Mouse (Mus musculus) erythroid progenitor cell, adult 5-6 weeks (primary cell): Measurements from ENCODE around the gene Sox12. TPM values are rescaled to one million over a fixed set of nuclear protein-coding genes. Genes with fewer than 3 reads are reported as not detected.
"Not testable (repeated sequence)": the region's sequence is repeated elsewhere in the genome, so short reads cannot be mapped to it uniquely, and the experiment has no call there.

ENCODE experiments used
- ATAC-seq: replicated peaks from 2 replicates; pipeline ENCODE4 v1.8.0; 2016; ENCODE audit warnings: moderate number of reproducible peaks, mild to moderate bottlenecking, moderate TSS enrichment, inconsistent platforms; ENCODE audit not compliant: poor library complexity, low FRiP score, severe bottlenecking
- total RNA-seq, 2 experiments: library from RNA; stranded (forward) in 1 of 2; stranded (reverse) in 1 of 2; fragments of 150-400 nt in 1 of 2; fragments of 186-747, 209-891 nt in 1 of 2; gene quantifications; 2 replicates each; pipeline versions ENCODE4 v1.2.3 to v1.2.4; 2015 to 2017; ENCODE audit warnings: low replicate concordance in 2 of 2

Gene Sox12
- total RNA-seq, 2 experiments from 2014 or later = 0.83 to 4.2 TPM

GRCm38 (mm10) chr2:152361193-152361592 lies 36.7 kb downstream of the Sox12 start:
- ATAC-seq = no peak

DNA sequence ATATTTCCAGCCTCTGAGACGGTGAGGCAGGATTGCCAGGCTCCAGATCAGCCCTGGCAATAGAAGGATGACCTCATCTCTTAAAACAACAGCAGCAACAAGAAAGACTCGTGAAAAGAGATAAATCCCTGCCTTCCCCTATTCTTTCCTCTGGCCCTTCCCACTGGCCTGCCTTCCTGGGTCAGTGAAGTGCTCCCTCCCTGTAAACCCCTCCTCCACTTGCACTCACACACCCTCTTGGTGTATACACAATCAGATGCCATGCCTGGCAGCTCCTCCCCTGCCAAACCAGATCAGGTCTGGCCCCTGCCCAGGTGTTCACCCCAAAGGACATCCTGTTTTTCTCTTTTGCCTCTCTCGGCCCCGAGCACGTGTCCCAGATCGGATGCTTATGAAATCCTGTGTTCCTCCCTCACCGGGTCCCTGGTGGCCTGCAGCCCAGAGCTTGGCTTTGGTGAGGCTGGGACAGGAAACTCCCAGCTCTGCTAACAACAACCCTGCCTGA lies 37.5 kb downstream of the Sox12 start:
- ATAC-seq = no peak

DNA sequence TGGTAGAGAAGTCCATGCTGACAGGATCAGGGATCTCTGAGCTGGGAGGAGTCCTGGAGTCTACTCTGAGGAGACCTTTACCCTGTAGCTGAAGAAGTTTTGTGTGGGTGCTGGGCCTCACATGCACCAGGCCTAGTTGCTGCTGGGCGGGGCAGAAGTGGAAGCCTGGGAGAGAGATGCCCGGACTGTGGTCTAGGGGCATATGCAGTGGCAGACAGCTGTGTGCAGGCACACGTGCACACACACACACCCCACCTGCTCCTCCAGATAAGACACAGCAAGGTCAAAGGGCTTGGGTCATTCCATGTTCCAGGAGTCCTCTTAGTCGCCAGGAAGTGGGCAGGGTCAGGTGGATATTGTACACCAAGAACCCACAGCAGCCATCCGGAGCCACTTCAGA lies 38.2 kb downstream of the Sox12 start:
- ATAC-seq = no peak

DNA sequence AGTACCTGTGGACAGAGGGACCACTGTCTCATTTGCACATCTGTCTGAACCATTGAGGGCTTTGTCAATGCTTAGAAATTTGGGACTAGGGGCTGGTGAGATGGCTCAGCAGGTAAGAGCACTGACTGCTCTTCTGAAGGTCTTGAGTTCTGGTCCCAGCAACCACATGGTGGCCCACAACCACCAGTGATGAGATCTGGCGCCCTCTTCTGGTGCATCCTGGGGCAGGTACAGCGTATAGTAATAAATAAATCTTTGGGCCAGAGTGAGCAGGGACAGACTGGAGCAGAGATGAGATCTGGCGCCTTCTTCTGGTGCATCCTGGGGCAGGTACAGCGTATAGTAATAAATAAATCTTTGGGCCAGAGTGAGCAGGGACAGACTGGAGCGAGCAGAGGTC lies 38.9 kb downstream of the Sox12 start:
- ATAC-seq = not testable (repeated sequence)

DNA sequence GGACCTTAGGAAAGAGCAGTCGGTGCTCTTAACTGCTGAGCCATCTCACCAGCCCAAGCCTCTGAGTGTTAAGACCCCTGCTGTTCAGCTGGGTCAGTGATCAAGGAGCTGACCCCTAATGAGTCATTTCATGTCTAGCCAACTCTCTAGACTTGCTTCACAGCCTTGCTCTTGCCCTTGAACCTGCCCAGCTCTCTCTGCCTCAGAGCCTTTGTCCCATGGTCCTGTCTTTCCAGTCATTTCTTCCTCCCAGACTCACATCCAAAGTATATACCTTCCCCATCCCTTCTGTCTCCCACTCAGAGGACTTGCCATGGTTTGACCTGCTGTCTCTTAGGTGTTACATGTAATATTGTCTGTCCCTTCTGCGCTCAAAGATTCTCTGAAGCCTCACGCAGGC lies 40.6 kb downstream of the Sox12 start:
- no peak for ATAC-seq

DNA sequence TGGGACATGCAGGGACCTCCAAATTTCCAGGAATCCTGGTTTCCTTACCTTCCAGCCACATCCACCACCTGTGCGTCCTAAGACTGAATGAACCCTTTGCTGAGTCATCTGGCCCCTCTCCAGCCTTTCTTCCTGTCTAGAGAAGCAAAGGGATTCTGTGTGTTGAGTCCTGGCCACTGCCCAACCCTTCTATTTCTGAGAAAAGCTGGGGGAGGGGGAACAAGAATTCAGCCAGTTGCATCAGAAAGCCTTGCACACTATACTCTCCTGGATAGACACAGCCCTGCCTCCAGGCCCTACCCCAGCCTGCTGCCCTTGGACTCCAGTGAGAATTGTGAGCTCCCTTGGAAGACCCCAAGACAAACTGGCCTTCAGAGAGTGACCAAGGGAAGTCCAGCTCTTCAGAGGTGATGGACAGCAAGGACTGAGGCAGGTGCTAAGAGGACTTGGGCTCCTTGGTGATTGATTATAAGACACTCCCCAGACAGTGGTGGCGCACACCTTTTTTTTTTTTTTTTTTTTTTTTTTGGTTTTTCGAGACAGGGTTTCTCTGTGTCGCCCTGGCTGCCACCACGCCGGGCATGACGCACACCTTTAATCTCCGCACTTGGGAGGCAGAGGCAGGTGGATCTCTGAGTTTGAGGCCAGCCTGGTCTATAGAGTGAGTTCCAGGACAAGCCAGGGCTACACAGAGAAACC lies 47.9 kb downstream of the Sox12 start:
- ATAC-seq = no peak

- no peak for ATAC-seq
These were observed 48.7 kb downstream of the Sox12 start for GRCm38 (mm10) chr2:152349205-152349604.

GRCm38 (mm10) chr2:152347722-152348121 lies 50.1 kb downstream of the Sox12 start:
- ATAC-seq = no peak

- peak; percentile 58 for ATAC-seq
These were observed 50.9 kb downstream of the Sox12 start for GRCm38 (mm10) chr2:152346776-152347465.

DNA sequence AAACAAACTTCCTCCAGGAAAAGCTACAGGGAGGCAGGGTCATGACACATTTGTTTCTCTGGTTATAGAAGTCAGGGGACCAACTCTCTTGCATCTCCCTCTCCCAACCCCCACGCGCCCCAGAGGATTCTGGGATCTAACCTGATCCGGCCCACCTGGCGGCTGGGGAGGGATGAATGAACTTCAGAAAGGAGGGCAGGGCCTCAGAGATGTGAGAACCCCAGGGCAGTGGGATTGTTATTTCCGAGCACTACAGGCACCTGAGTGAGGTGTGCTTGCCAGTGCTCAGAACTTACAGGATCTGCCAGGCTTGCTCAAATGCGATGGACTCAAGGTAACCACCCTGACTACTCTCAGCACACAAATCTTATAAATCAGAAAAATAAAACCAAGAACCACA lies 52.5 kb downstream of the Sox12 start:
- ATAC-seq = no peak

- ATAC-seq = no peak
These were observed 53.0 kb downstream of the Sox12 start for GRCm38 (mm10) chr2:152344909-152345308.

DNA sequence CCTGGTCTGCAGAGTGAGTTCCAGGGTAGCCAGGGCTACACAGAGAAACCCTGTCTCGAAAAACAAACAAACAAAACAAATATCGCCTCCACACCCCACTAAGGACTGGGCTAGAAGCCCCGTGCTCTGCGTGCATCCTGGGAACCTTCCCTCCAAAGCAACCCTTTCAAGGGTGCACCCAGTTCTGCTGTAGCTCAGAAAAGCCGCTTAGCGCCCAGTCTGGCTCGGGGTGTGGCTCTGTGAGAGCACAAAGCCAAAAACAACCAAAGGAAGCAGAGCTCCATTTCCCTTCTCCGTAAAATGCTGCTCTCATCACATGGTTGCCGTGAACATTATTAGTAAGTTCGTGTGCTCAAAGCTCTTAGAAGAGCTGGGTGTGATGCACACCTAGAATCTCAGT lies 53.5 kb downstream of the Sox12 start:
- ATAC-seq = no peak

Other genes starting within 250 kb of the Sox12 start
- gene Csnk2a1, start 171.2 kb downstream of the Sox12 start, total RNA-seq (2015; ENCODE audit: low replicate concordance) = 51.2 and 70.4 TPM in 2 replicates
- gene Csnk2a1, start 171.2 kb downstream of the Sox12 start, total RNA-seq (2017; ENCODE audit: low replicate concordance) = 78.8 and 93.5 TPM in 2 replicates
- gene Tbc1d20, start 104.2 kb downstream of the Sox12 start, total RNA-seq (2015; ENCODE audit: low replicate concordance) = 9.0 and 15.5 TPM in 2 replicates
- 7.4 and 14.3 TPM in 2 replicates for gene Tbc1d20, start 104.2 kb downstream of the Sox12 start, total RNA-seq (2017; ENCODE audit: low replicate concordance)
- 53.0 and 64.6 TPM in 2 replicates for gene Rbck1, start 65.4 kb downstream of the Sox12 start, total RNA-seq (2015; ENCODE audit: low replicate concordance)
- 20.3 and 35.2 TPM in 2 replicates for gene Rbck1, start 65.4 kb downstream of the Sox12 start, total RNA-seq (2017; ENCODE audit: low replicate concordance)
- not detected in 2 replicates for gene Trib3, start 54.0 kb downstream of the Sox12 start, total RNA-seq (2015; ENCODE audit: low replicate concordance)
- gene Trib3, start 54.0 kb downstream of the Sox12 start, total RNA-seq (2017; ENCODE audit: low replicate concordance) = 3.1 TPM in 1 of 2 replicates, not detected in the other
- gene Nrsn2, start 21.4 kb downstream of the Sox12 start, total RNA-seq (2015; ENCODE audit: low replicate concordance) = not detected in 2 replicates
- not detected in 2 replicates for gene Nrsn2, start 21.4 kb downstream of the Sox12 start, total RNA-seq (2017; ENCODE audit: low replicate concordance)
- 6.8 and 9.6 TPM in 2 replicates for gene Zcchc3, start 17.0 kb upstream of the Sox12 start, total RNA-seq (2015; ENCODE audit: low replicate concordance)
- gene Zcchc3, start 17.0 kb upstream of the Sox12 start, total RNA-seq (2017; ENCODE audit: low replicate concordance) = 4.9 and 5.4 TPM in 2 replicates
- not detected in 2 replicates for gene 6820408C15Rik, start 17.5 kb upstream of the Sox12 start, total RNA-seq (2015; ENCODE audit: low replicate concordance)
- gene 6820408C15Rik, start 17.5 kb upstream of the Sox12 start, total RNA-seq (2017; ENCODE audit: low replicate concordance) = 1.0 TPM in 1 of 2 replicates, not detected in the other
- not detected in 2 replicates for gene Defb23, start 66.6 kb upstream of the Sox12 start, total RNA-seq (2015; ENCODE audit: low replicate concordance)
- gene Defb23, start 66.6 kb upstream of the Sox12 start, total RNA-seq (2017; ENCODE audit: low replicate concordance) = not detected in 2 replicates
- not detected in 2 replicates for gene Defb20, start 79.0 kb upstream of the Sox12 start, total RNA-seq (2015; ENCODE audit: low replicate concordance)
- gene Defb20, start 79.0 kb upstream of the Sox12 start, total RNA-seq (2017; ENCODE audit: low replicate concordance) = not detected in 2 replicates
- not detected in 2 replicates for gene Defb22, start 92.1 kb upstream of the Sox12 start, total RNA-seq (2015; ENCODE audit: low replicate concordance)
- not detected in 2 replicates for gene Defb22, start 92.1 kb upstream of the Sox12 start, total RNA-seq (2017; ENCODE audit: low replicate concordance)
- not detected in 2 replicates for gene Defb26, start 113.6 kb upstream of the Sox12 start, total RNA-seq (2015; ENCODE audit: low replicate concordance)
- not detected in 2 replicates for gene Defb26, start 113.6 kb upstream of the Sox12 start, total RNA-seq (2017; ENCODE audit: low replicate concordance)
- gene Defb28, start 120.2 kb upstream of the Sox12 start, total RNA-seq (2015; ENCODE audit: low replicate concordance) = not detected in 2 replicates
- not detected in 2 replicates for gene Defb28, start 120.2 kb upstream of the Sox12 start, total RNA-seq (2017; ENCODE audit: low replicate concordance)
- gene Defb29, start 142.0 kb upstream of the Sox12 start, total RNA-seq (2015; ENCODE audit: low replicate concordance) = not detected in 2 replicates
- gene Defb29, start 142.0 kb upstream of the Sox12 start, total RNA-seq (2017; ENCODE audit: low replicate concordance) = not detected in 2 replicates
- not detected in 2 replicates for gene Gm17416, start 171.3 kb upstream of the Sox12 start, total RNA-seq (2015; ENCODE audit: low replicate concordance)
- not detected in 2 replicates for gene Gm17416, start 171.3 kb upstream of the Sox12 start, total RNA-seq (2017; ENCODE audit: low replicate concordance)
- not detected in 2 replicates for gene Defb21, start 174.7 kb upstream of the Sox12 start, total RNA-seq (2015; ENCODE audit: low replicate concordance)
- not detected in 2 replicates for gene Defb21, start 174.7 kb upstream of the Sox12 start, total RNA-seq (2017; ENCODE audit: low replicate concordance)
- not detected in 2 replicates for gene Defb19, start 182.2 kb upstream of the Sox12 start, total RNA-seq (2015; ENCODE audit: low replicate concordance)
- not detected in 2 replicates for gene Defb19, start 182.2 kb upstream of the Sox12 start, total RNA-seq (2017; ENCODE audit: low replicate concordance)
- gene Defb45, start 201.3 kb upstream of the Sox12 start, total RNA-seq (2015; ENCODE audit: low replicate concordance) = not detected in 2 replicates
- not detected in 2 replicates for gene Defb45, start 201.3 kb upstream of the Sox12 start, total RNA-seq (2017; ENCODE audit: low replicate concordance)
- not detected in 2 replicates for gene Defb36, start 206.3 kb upstream of the Sox12 start, total RNA-seq (2015; ENCODE audit: low replicate concordance)
- gene Defb36, start 206.3 kb upstream of the Sox12 start, total RNA-seq (2017; ENCODE audit: low replicate concordance) = not detected in 2 replicates
- gene Defb25, start 225.0 kb upstream of the Sox12 start, total RNA-seq (2015; ENCODE audit: low replicate concordance) = not detected in 2 replicates
- gene Defb25, start 225.0 kb upstream of the Sox12 start, total RNA-seq (2017; ENCODE audit: low replicate concordance) = not detected in 2 replicates
- gene Rem1, start 228.9 kb upstream of the Sox12 start, total RNA-seq (2015; ENCODE audit: low replicate concordance) = 2.9 TPM in 1 of 2 replicates, not detected in the other
- gene Rem1, start 228.9 kb upstream of the Sox12 start, total RNA-seq (2017; ENCODE audit: low replicate concordance) = not detected in 2 replicates